ENCODE assay signal across 18 mouse cellular contexts in the genomic region with DNA sequence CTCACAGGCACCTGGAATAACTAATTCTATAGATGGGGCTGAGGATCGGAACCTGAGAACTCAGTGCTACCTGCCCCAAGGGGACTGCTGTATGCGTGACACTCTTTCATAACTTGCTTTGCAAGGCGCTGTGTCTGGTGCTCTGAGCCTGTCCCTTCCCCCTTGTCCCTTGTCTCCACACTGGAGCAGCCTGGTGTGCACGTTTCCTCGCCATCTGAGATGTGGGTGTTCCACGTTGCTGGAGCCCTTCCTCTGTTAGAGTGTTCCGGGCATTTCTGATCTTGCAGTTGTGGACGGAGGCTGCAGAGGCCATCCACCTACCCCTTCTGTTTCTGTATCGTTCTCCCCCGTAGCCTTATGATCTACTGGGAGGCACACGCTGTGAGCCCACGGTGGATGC. TPM values are rescaled to one million over a fixed set of nuclear protein-coding genes. Genes with fewer than 3 reads are reported as not detected.
"Had no signal": no experiment of that assay in that cellular context is flagged by ENCODE, and none has a peak within 500 bp of the region (broad histone marks: within the 10 kb centered on the region; RNA-seq: fewer than 3 reads in every experiment).

No protein-coding gene starts in this region.

- H3K27ac ChIP-seq: midbrain, embryonic 10.5 days; midbrain, embryonic 12.5 days; neural tube, embryonic 13.5 days; neural tube, embryonic 15.5 days had no signal

- H3K4me3 ChIP-seq: midbrain, embryonic 10.5 days; midbrain, embryonic 12.5 days; myocyte; neural tube, embryonic 13.5 days; neural tube, embryonic 15.5 days had no signal

- DNase-seq: lung, adult 18-20 months; lung, embryonic 14.5 days; lung, postnatal 10 days; lung, postnatal 4 days; midbrain, embryonic 14.5 days; retina, postnatal 1 day; right cerebral cortex, postnatal 25 days; right cerebral cortex, postnatal 4 days; spleen, adult 18-20 months; thymus, adult 2 months; thymus, postnatal 25 days; thymus, postnatal 4 days had no signal

- H3K36me3 ChIP-seq: midbrain, embryonic 10.5 days; midbrain, embryonic 12.5 days had no signal

- ATAC-seq: midbrain, embryonic 16.5 days had no signal

- H3K9me3 ChIP-seq: midbrain, embryonic 10.5 days; midbrain, embryonic 12.5 days; neural tube, embryonic 13.5 days; neural tube, embryonic 15.5 days had no signal

- H3K27me3 ChIP-seq: neural tube, embryonic 13.5 days; neural tube, embryonic 15.5 days had no signal

- H3K4me1 ChIP-seq: midbrain, embryonic 10.5 days had no signal

RNA-seq across cellular contexts. Expression of gene Jph3, which starts 29.0 kb away (rescaled TPM):
- polyA plus RNA-seq: myocyte had no signal
